Mouse (Mus musculus) midbrain, embryonic 10.5 days (tissue): Measurements from ENCODE around the gene Pgpep1. TPM values are rescaled to one million over a fixed set of nuclear protein-coding genes. Genes with fewer than 3 reads are reported as not detected.
A peak's percentile ranks its signal among the peaks of the same experiment; 100 is the strongest.

Source experiments
- DNase-seq: peaks from one replicate; pipeline ENCODE4 v3.0.0-alpha.2; 2017; ENCODE audit warnings: low spot score
- H3K27ac ChIP-seq: fragments of 300-500 bp; sonication (generic); replicated peaks from 2 replicates; pipeline ENCODE4 v1.5.1; 2016; ENCODE audit warnings: mild to moderate bottlenecking
- H3K27me3 ChIP-seq: fragments of 300-500 bp; sonication (generic); 2 replicates; pipeline ENCODE4 v1.6.1; 2016; ENCODE audit warnings: low read depth, mild to moderate bottlenecking; ENCODE audit not compliant: poor library complexity, severe bottlenecking
- H3K36me3 ChIP-seq: fragments of 300-500 bp; sonication (generic); 2 replicates; pipeline ENCODE4 v1.6.1; 2016; ENCODE audit warnings: mild to moderate bottlenecking, moderate library complexity
- H3K4me1 ChIP-seq: fragments of 300-500 bp; sonication (generic); 2 replicates; pipeline ENCODE4 v1.6.1; 2016
- H3K4me3 ChIP-seq: fragments of 300-500 bp; sonication (generic); 2 replicates; pipeline ENCODE4 v1.5.1; 2016; ENCODE audit warnings: mild to moderate bottlenecking, moderate library complexity
- H3K9me3 ChIP-seq: fragments of 300-500 bp; sonication (generic); replicated peaks from 2 replicates; pipeline ENCODE4 v1.6.1; 2016; ENCODE audit warnings: mild to moderate bottlenecking
- WGBS: fragments of 180-500 bp; shearing (Covaris S2); methylation state at CpG from one replicate; pipeline ENCODE4 v1.1.7; 2016; 5-methylcytosine and 5-hydroxymethylcytosine counted together
- polyA plus RNA-seq: library from polyadenylated mRNA; unstranded; fragments of >200 nt; fragmentation: Nextera tagmentation; extraction: Ambion mirVana; gene quantifications from 2 replicates; pipeline ENCODE4 v1.2.1, GENCODE M21; 2016

Gene Pgpep1
- polyA plus RNA-seq, 1 experiment from 2014 or later = 51.8 TPM

GRCm38 (mm10) chr8:70667071-70667470, 6.9 kb upstream of the Pgpep1 start:
- 81% methylated on average over 5 of the region's 5 CpGs for WGBS

GRCm38 (mm10) chr8:70665599-70665998, 5.4 kb upstream of the Pgpep1 start:
- Histone ChIP-seq H3K4me3 (no peak overlapping the region), H3K4me1 (peaks cover 16% of the 10 kb centered on the region), H3K9me3 (peaks cover 7% of the 10 kb centered on the region; the same call in 1 of the 2 replicates), H3K27ac (no peak overlapping the region), H3K27me3 (no peaks in the 10 kb centered on the region), H3K36me3 (no peaks in the 10 kb centered on the region)
- WGBS = 86% methylated on average over 2 of the region's 2 CpGs
- DNase-seq = no peak

More at GRCm38 (mm10) chr8:70667071-70667470, 6.9 kb upstream of the Pgpep1 start:
- H3K4me1 ChIP-seq = peaks cover 11% of the 10 kb centered on the region
- no peaks in the 10 kb centered on the region for H3K36me3 ChIP-seq
- H3K27ac ChIP-seq = 0 out of 2 replicates have a peak overlapping the region, but pooled peaks have one; percentile 23
- DNase-seq = no peak
- H3K27me3 ChIP-seq = no peaks in the 10 kb centered on the region
- no peak overlapping the region for H3K4me3 ChIP-seq
- H3K9me3 ChIP-seq = peaks cover 7% of the 10 kb centered on the region; the same call in 1 of the 2 replicates

- peaks cover 7% of the 10 kb centered on the region; the same call in 1 of the 2 replicates for H3K9me3 ChIP-seq
- no peaks in the 10 kb centered on the region for H3K36me3 ChIP-seq
- H3K4me3 ChIP-seq = no peak overlapping the region
- peaks cover 25% of the 10 kb centered on the region for H3K4me1 ChIP-seq
- 83% methylated on average over 3 of the region's 3 CpGs for WGBS
- DNase-seq = no peak
- no peaks in the 10 kb centered on the region for H3K27me3 ChIP-seq
- H3K27ac ChIP-seq = no peak overlapping the region
These were observed 4.4 kb upstream of the Pgpep1 start for GRCm38 (mm10) chr8:70664631-70665030.

- Histone ChIP-seq H3K4me3 (no peak overlapping the region), H3K27ac (peak overlapping the region; percentile 69), H3K36me3 (no peaks in the 10 kb centered on the region), H3K27me3 (no peaks in the 10 kb centered on the region), H3K9me3 (peaks cover 7% of the 10 kb centered on the region; the same call in 1 of the 2 replicates), H3K4me1 (peaks cover 35% of the 10 kb centered on the region)
- WGBS = 56% methylated on average over 4 of the region's 4 CpGs
- no peak for DNase-seq
These were observed 3.5 kb upstream of the Pgpep1 start for GRCm38 (mm10) chr8:70663691-70664090.

- Histone ChIP-seq H3K4me1 (peaks cover 71% of the 10 kb centered on the region), H3K27ac (peak overlapping the region; percentile 93), H3K36me3 (peaks cover 11% of the 10 kb centered on the region), H3K4me3 (peak overlapping the region; percentile 77), H3K27me3 (no peaks in the 10 kb centered on the region), H3K9me3 (no peaks in the 10 kb centered on the region)
- peak; percentile 96 for DNase-seq
- WGBS = 1% methylated on average over 44 of the region's 44 CpGs
These were observed 450 bp downstream of the Pgpep1 start for GRCm38 (mm10) chr8:70659604-70660272.

- H3K4me1 ChIP-seq = peaks cover 78% of the 10 kb centered on the region
- peak overlapping the region; percentile 93 for H3K27ac ChIP-seq
- no peak for DNase-seq
- peaks cover 14% of the 10 kb centered on the region for H3K36me3 ChIP-seq
- WGBS = 1% methylated on average over 31 of the region's 31 CpGs
- H3K27me3 ChIP-seq = no peaks in the 10 kb centered on the region
- H3K4me3 ChIP-seq = peak overlapping the region; percentile 77
- no peaks in the 10 kb centered on the region for H3K9me3 ChIP-seq
These were observed 1.1 kb downstream of the Pgpep1 start for GRCm38 (mm10) chr8:70658897-70659603.

- no peak for DNase-seq
- Histone ChIP-seq H3K4me3 (peak overlapping the region; percentile 77), H3K9me3 (no peaks in the 10 kb centered on the region), H3K4me1 (peaks cover 78% of the 10 kb centered on the region), H3K27me3 (no peaks in the 10 kb centered on the region), H3K36me3 (peaks cover 23% of the 10 kb centered on the region), H3K27ac (peak overlapping the region; percentile 93)
- 81% methylated on average over 2 of the region's 2 CpGs for WGBS
These were observed 2.4 kb downstream of the Pgpep1 start for GRCm38 (mm10) chr8:70657739-70658138.

- Histone ChIP-seq H3K4me1 (peaks cover 83% of the 10 kb centered on the region), H3K36me3 (peaks cover 28% of the 10 kb centered on the region), H3K4me3 (peak overlapping the region; percentile 77), H3K9me3 (no peaks in the 10 kb centered on the region), H3K27me3 (no peaks in the 10 kb centered on the region), H3K27ac (peak overlapping the region; percentile 93)
- no peak for DNase-seq
- 94% methylated on average over 3 of the region's 3 CpGs for WGBS
These were observed 3.0 kb downstream of the Pgpep1 start for GRCm38 (mm10) chr8:70657214-70657613.

- WGBS = 44% methylated on average over 13 of the region's 13 CpGs
- peak; percentile 60 for DNase-seq
- peak overlapping the region; percentile 93 for H3K27ac ChIP-seq
- H3K9me3 ChIP-seq = no peaks in the 10 kb centered on the region
- H3K4me3 ChIP-seq = peak overlapping the region; percentile 34; the same call in 1 of the 2 replicates
- H3K4me1 ChIP-seq = peaks cover 82% of the 10 kb centered on the region
- peaks cover 37% of the 10 kb centered on the region for H3K36me3 ChIP-seq
- H3K27me3 ChIP-seq = no peaks in the 10 kb centered on the region
These were observed 3.9 kb downstream of the Pgpep1 start for GRCm38 (mm10) chr8:70656193-70656790.

GRCm38 (mm10) chr8:70655469-70655868, 4.7 kb downstream of the Pgpep1 start:
- Histone ChIP-seq H3K36me3 (peaks cover 46% of the 10 kb centered on the region), H3K4me1 (peaks cover 77% of the 10 kb centered on the region), H3K4me3 (peak overlapping the region; percentile 34), H3K27ac (peak overlapping the region; percentile 93), H3K27me3 (no peaks in the 10 kb centered on the region), H3K9me3 (no peaks in the 10 kb centered on the region)
- WGBS = 17% methylated on average over 2 of the region's 2 CpGs
- peak; percentile 40 for DNase-seq

GRCm38 (mm10) chr8:70654121-70654520, 6.1 kb downstream of the Pgpep1 start:
- Histone ChIP-seq H3K4me3 (no peak overlapping the region), H3K27me3 (no peaks in the 10 kb centered on the region), H3K4me1 (peaks cover 68% of the 10 kb centered on the region), H3K27ac (peak overlapping the region; percentile 93), H3K9me3 (no peaks in the 10 kb centered on the region), H3K36me3 (peaks cover 59% of the 10 kb centered on the region)
- DNase-seq = no peak
- 76% methylated on average over 1 of the region's 1 CpGs for WGBS

GRCm38 (mm10) chr8:70653226-70653625, 7.0 kb downstream of the Pgpep1 start:
- Histone ChIP-seq H3K27ac (peak overlapping the region; percentile 53; the same call in 1 of the 2 replicates), H3K36me3 (peaks cover 67% of the 10 kb centered on the region), H3K9me3 (no peaks in the 10 kb centered on the region), H3K27me3 (no peaks in the 10 kb centered on the region), H3K4me3 (no peak overlapping the region), H3K4me1 (peaks cover 65% of the 10 kb centered on the region)
- peak; percentile 57 for DNase-seq
- 59% methylated on average over 2 of the region's 2 CpGs for WGBS
